Mouse (Mus musculus) left cerebral cortex, postnatal 4 days (tissue): Measurements from ENCODE around the gene Grk6. TPM values are rescaled to one million over a fixed set of nuclear protein-coding genes. Genes with fewer than 3 reads are reported as not detected.
"Not testable (repeated sequence)": the region's sequence is repeated elsewhere in the genome, so short reads cannot be mapped to it uniquely, and the experiment has no call there.

Experiments used
- DNase-seq: peaks from one replicate; pipeline ENCODE4 v3.0.0-alpha.2; 2022
- intact Hi-C: fragments of 180-260 bp; cut with DNase I; formaldehyde crosslinking; loops from one replicate; pipeline ENCODE4 v1.15.1; 2025
- total RNA-seq, 2 experiments: library from RNA; stranded (reverse); gene quantifications; 2 replicates each; pipeline ENCODE4 v1.2.3; 2021

The Grk6 gene
- total RNA-seq, 2 experiments from 2014 or later: 73.8 to 78.8 TPM

- peak; percentile 72 for DNase-seq
- intact Hi-C loops: loop anchor here (5.0 kb wide), 1 partner anchor 96 kb away; no protein-coding TSS in a partner anchor
Observed at GRCm38 (mm10) chr13:55420933-55421800, 23.7 kb upstream of the Grk6 start.

GRCm38 (mm10) chr13:55426613-55427012 is 18.3 kb upstream of the Grk6 start, which contains the start of gene F12:
TSS of gene F12 (minus strand) at chr13:55426793.
- DNase-seq: no peak
- intact Hi-C loops: no loop called here

- intact Hi-C loops: no loop called here
- DNase-seq: no peak
Observed at GRCm38 (mm10) chr13:55429226-55429888, 15.5 kb upstream of the Grk6 start.

- intact Hi-C loops: no loop called here
- DNase-seq: no peak
Observed at GRCm38 (mm10) chr13:55430566-55430965, 14.3 kb upstream of the Grk6 start.

GRCm38 (mm10) chr13:55431889-55432685 is 12.8 kb upstream of the Grk6 start:
- no peak for DNase-seq
- intact Hi-C loops: no loop called here

- intact Hi-C loops, DNase-seq: not testable (repeated sequence)
Observed at GRCm38 (mm10) chr13:55437111-55437629, 7.7 kb upstream of the Grk6 start.

GRCm38 (mm10) chr13:55443799-55444285 is 1.0 kb upstream of the Grk6 start:
- intact Hi-C loops: no loop called here
- DNase-seq: no peak

GRCm38 (mm10) chr13:55444286-55444936 is 461 bp upstream of the Grk6 start:
- intact Hi-C loops: no loop called here
- peak; percentile 41 for DNase-seq

GRCm38 (mm10) chr13:55445361-55446091 is 654 bp downstream of the Grk6 start:
- no peak for DNase-seq
- intact Hi-C loops: no loop called here

- intact Hi-C loops: no loop called here
Observed at GRCm38 (mm10) chr13:55446483-55447105, 1.7 kb downstream of the Grk6 start.

GRCm38 (mm10) chr13:55447543-55447943 is 2.7 kb downstream of the Grk6 start:
- no peak for DNase-seq
- intact Hi-C loops: no loop called here

More at GRCm38 (mm10) chr13:55446483-55447105, 1.7 kb downstream of the Grk6 start:
- no peak for DNase-seq

GRCm38 (mm10) chr13:55448131-55448530 is 3.3 kb downstream of the Grk6 start:
- no peak for DNase-seq
- intact Hi-C loops: no loop called here

- intact Hi-C loops: no loop called here
- DNase-seq: no peak
Observed at GRCm38 (mm10) chr13:55449205-55449604, 4.3 kb downstream of the Grk6 start.

GRCm38 (mm10) chr13:55449679-55450441 is 5.0 kb downstream of the Grk6 start:
- intact Hi-C loops: no loop called here
- DNase-seq: no peak

- intact Hi-C loops: no loop called here
- DNase-seq: peak; percentile 84
Observed at GRCm38 (mm10) chr13:55450511-55450980, 5.7 kb downstream of the Grk6 start.

- intact Hi-C loops: no loop called here
- no peak for DNase-seq
Observed at GRCm38 (mm10) chr13:55451296-55451695, 6.4 kb downstream of the Grk6 start.

GRCm38 (mm10) chr13:55451785-55452549 is 7.1 kb downstream of the Grk6 start:
- intact Hi-C loops: no loop called here
- no peak for DNase-seq
